Mouse (Mus musculus) hindlimb bud, embryonic 11.5 days (tissue): ENCODE results near the gene Tapt1.

Experiments
- DNase-seq: peaks from one replicate; pipeline ENCODE4 v3.0.0-alpha.2; 2012; ENCODE audit warnings: low read depth, low spot score; ENCODE audit errors: extremely low spot score

Gene Tapt1

GRCm38 (mm10) chr5:44238201-44238600 lies 11.8 kb upstream of the Tapt1 start:
- DNase-seq: no peak

- DNase-seq: no peak
Observed at GRCm38 (mm10) chr5:44234606-44235005, 8.2 kb upstream of the Tapt1 start.

GRCm38 (mm10) chr5:44233933-44234332 lies 7.5 kb upstream of the Tapt1 start:
- DNase-seq: no peak

GRCm38 (mm10) chr5:44228756-44229155 lies 2.3 kb upstream of the Tapt1 start:
- DNase-seq: no peak

GRCm38 (mm10) chr5:44228323-44228722 lies 1.9 kb upstream of the Tapt1 start:
- DNase-seq: no peak

GRCm38 (mm10) chr5:44227462-44227840 lies 1.0 kb upstream of the Tapt1 start:
- no peak for DNase-seq

- no peak for DNase-seq
Observed at GRCm38 (mm10) chr5:44225911-44226520, 410 bp downstream of the Tapt1 start.

- DNase-seq: no peak
Observed at GRCm38 (mm10) chr5:44224916-44225600, 1.4 kb downstream of the Tapt1 start.

- no peak for DNase-seq
Observed at GRCm38 (mm10) chr5:44224251-44224650, 2.2 kb downstream of the Tapt1 start.

GRCm38 (mm10) chr5:44223341-44223881 lies 3.0 kb downstream of the Tapt1 start:
- no peak for DNase-seq

- no peak for DNase-seq
Observed at GRCm38 (mm10) chr5:44220430-44220829, 6.0 kb downstream of the Tapt1 start.

- no peak for DNase-seq
Observed at GRCm38 (mm10) chr5:44219871-44220270, 6.6 kb downstream of the Tapt1 start.

GRCm38 (mm10) chr5:44218483-44218882 lies 7.9 kb downstream of the Tapt1 start:
- DNase-seq: no peak

- DNase-seq: no peak
Observed at GRCm38 (mm10) chr5:44217685-44218041, 8.8 kb downstream of the Tapt1 start.

GRCm38 (mm10) chr5:44217041-44217684 lies 9.3 kb downstream of the Tapt1 start:
- DNase-seq: no peak

- no peak for DNase-seq
Observed at GRCm38 (mm10) chr5:44215118-44215517, 11.3 kb downstream of the Tapt1 start.

- DNase-seq: no peak
Observed at GRCm38 (mm10) chr5:44214025-44214424, 12.4 kb downstream of the Tapt1 start.

GRCm38 (mm10) chr5:44213391-44213790 lies 13.0 kb downstream of the Tapt1 start:
- no peak for DNase-seq

GRCm38 (mm10) chr5:44211818-44212465 lies 14.5 kb downstream of the Tapt1 start:
- DNase-seq: no peak

- DNase-seq: no peak
Observed at GRCm38 (mm10) chr5:44207286-44207685, 19.1 kb downstream of the Tapt1 start.

GRCm38 (mm10) chr5:44206651-44207050 lies 19.8 kb downstream of the Tapt1 start:
- no peak for DNase-seq

- DNase-seq: no peak
Observed at GRCm38 (mm10) chr5:44203410-44203809, 23.0 kb downstream of the Tapt1 start.
